Mouse (Mus musculus) CH12.LX (cell line): Measurements from ENCODE around the gene Cep350. TPM values are rescaled to one million over a fixed set of nuclear protein-coding genes. Genes with fewer than 3 reads are reported as not detected.

ENCODE experiments used
- DNase-seq: peaks from one replicate; pipeline ENCODE4 v3.0.0-alpha.2; 2013; ENCODE audit errors: extremely low read depth
- H3K27ac ChIP-seq: 2 replicates; pipeline ENCODE4 v1.5.1; 2012; ENCODE audit warnings: low read depth, mild to moderate bottlenecking, control low read depth, moderate library complexity; ENCODE audit not compliant: insufficient read depth
- H3K27me3 ChIP-seq: replicated peaks from 2 replicates; pipeline ENCODE3; 2012; ENCODE audit warnings: inconsistent platforms
- H3K36me3 ChIP-seq, 2 experiments: replicated peaks in 1 of 2; 2 replicates each; pipeline versions ENCODE3 to v1.6.1; 2012; ENCODE audit warnings: inconsistent platforms in 1 of 2, low read length in 1 of 2, mild to moderate bottlenecking in 1 of 2, mixed read lengths in 1 of 2, moderate library complexity in 1 of 2; ENCODE audit not compliant: control insufficient read depth in 1 of 2, insufficient read depth in 1 of 2
- H3K4me1 ChIP-seq, 2 experiments: 2 replicates each; pipeline ENCODE4 v1.6.1; 2012; ENCODE audit warnings: inconsistent platforms in 1 of 2, moderate library complexity in 1 of 2; ENCODE audit not compliant: insufficient read depth in 2 of 2, control insufficient read depth in 1 of 2
- H3K4me2 ChIP-seq: 2 replicates; pipeline ENCODE4 v1.6.1; 2012; ENCODE audit warnings: low read depth, mild to moderate bottlenecking, control low read depth; ENCODE audit not compliant: poor library complexity, insufficient read depth, severe bottlenecking
- H3K4me3 ChIP-seq, 3 experiments: fragments of 150-350 bp in 1 of 3; sonication (generic) in 1 of 3; replicated peaks in 1 of 3; 2 replicates each; pipeline versions ENCODE3 to v1.5.1; 2011 to 2012; ENCODE audit warnings: low read depth in 2 of 3, low read length in 2 of 3, mild to moderate bottlenecking in 2 of 3, moderate library complexity in 2 of 3, control low read depth in 1 of 3, improper control_type of control experiment in 1 of 3, inconsistent platforms in 1 of 3, mixed read lengths in 1 of 3; ENCODE audit not compliant: poor library complexity in 1 of 3
- H3K79me2 ChIP-seq: replicated peaks from 2 replicates; pipeline ENCODE4 v1.6.1; 2012; ENCODE audit warnings: mild to moderate bottlenecking, moderate library complexity; ENCODE audit not compliant: control insufficient read depth, poor library complexity, insufficient read depth, severe bottlenecking; ENCODE audit errors: extremely low read depth
- H3K9ac ChIP-seq: 2 replicates; pipeline ENCODE4 v1.6.1; 2012; ENCODE audit warnings: low read depth, mild to moderate bottlenecking, control low read depth, moderate library complexity; ENCODE audit not compliant: insufficient read depth
- H3K9me3 ChIP-seq: replicated peaks from 2 replicates; pipeline ENCODE3; 2012; ENCODE audit warnings: low read length, inconsistent platforms, mixed read lengths
- BHLHE40 ChIP-seq: IDR thresholded peaks from 2 replicates; pipeline ENCODE4 v1.6.1; 2011; ENCODE audit warnings: mild to moderate bottlenecking, low read depth, low read length, improper control_type of control experiment
- CHD1 ChIP-seq: IDR thresholded peaks from 2 replicates; pipeline ENCODE4 v1.6.1; 2012; ENCODE audit warnings: low read depth, low read length, improper control_type of control experiment, inconsistent platforms
- CTCF ChIP-seq, 2 experiments: IDR thresholded peaks in 1 of 2; conservative IDR thresholded peaks in 1 of 2; 2 replicates each; pipeline ENCODE4 v1.5.1; 2011 to 2012; ENCODE audit warnings: low read depth in 2 of 2, low read length in 2 of 2, improper control_type of control experiment in 1 of 2, inconsistent platforms in 1 of 2, mild to moderate bottlenecking in 1 of 2, moderate library complexity in 1 of 2
- E2F4 ChIP-seq: IDR thresholded peaks from 2 replicates; pipeline ENCODE4 v1.6.1; 2011; ENCODE audit warnings: low read depth, low read length, improper control_type of control experiment; ENCODE audit not compliant: insufficient replicate concordance
- ELF1 ChIP-seq: IDR thresholded peaks from 2 replicates; pipeline ENCODE4 v1.6.1; 2014; ENCODE audit warnings: low read depth, mild to moderate bottlenecking, inconsistent platforms, low read length, improper control_type of control experiment
- EP300 ChIP-seq: IDR thresholded peaks from 2 replicates; pipeline ENCODE4 v1.6.1; 2011; ENCODE audit warnings: low read length, improper control_type of control experiment
- ETS1 ChIP-seq: conservative IDR thresholded peaks from 2 replicates; pipeline ENCODE4 v1.6.1; 2012; ENCODE audit warnings: low read depth, mild to moderate bottlenecking, inconsistent platforms, low read length, improper control_type of control experiment, moderate library complexity
- GABPA ChIP-seq: IDR thresholded peaks from 2 replicates; pipeline ENCODE4 v1.6.1; 2012; ENCODE audit warnings: low read depth, low read length, improper control_type of control experiment, inconsistent platforms; ENCODE audit not compliant: insufficient replicate concordance
- IRF4 ChIP-seq: IDR thresholded peaks from 2 replicates; pipeline ENCODE4 v1.6.1; 2014; ENCODE audit warnings: low read depth, mild to moderate bottlenecking, inconsistent platforms, low read length, improper control_type of control experiment
- JUND ChIP-seq: conservative IDR thresholded peaks from 2 replicates; pipeline ENCODE4 v1.6.1; 2011; ENCODE audit warnings: low read depth, low read length, improper control_type of control experiment
- MEF2A ChIP-seq: IDR thresholded peaks from 2 replicates; pipeline ENCODE4 v1.6.1; 2014; ENCODE audit warnings: low read depth, mild to moderate bottlenecking, inconsistent platforms, low read length, improper control_type of control experiment, borderline replicate concordance
- MXI1 ChIP-seq: IDR thresholded peaks from 2 replicates; pipeline ENCODE4 v1.6.1; 2011; ENCODE audit warnings: mild to moderate bottlenecking, low read depth, low read length, improper control_type of control experiment
- MYC ChIP-seq: IDR thresholded peaks from 2 replicates; pipeline ENCODE4 v1.6.1; 2011; ENCODE audit warnings: low read depth, mild to moderate bottlenecking, improper control_type of control experiment, low read length
- NELFE ChIP-seq: IDR thresholded peaks from 2 replicates; pipeline ENCODE4 v1.6.1; 2011; ENCODE audit warnings: low read depth, low read length, improper control_type of control experiment
- NRF1 ChIP-seq: IDR thresholded peaks from 2 replicates; pipeline ENCODE4 v1.6.1; 2014; ENCODE audit warnings: low read depth, mild to moderate bottlenecking, inconsistent platforms, low read length, improper control_type of control experiment, moderate library complexity
- PAX5 ChIP-seq: IDR thresholded peaks from 2 replicates; pipeline ENCODE4 v1.6.1; 2012; ENCODE audit warnings: low read length, inconsistent platforms, mixed read lengths
- POLR2AphosphoS2 ChIP-seq: IDR thresholded peaks from 2 replicates; pipeline ENCODE4 v1.6.1; 2011; ENCODE audit warnings: low read depth, low read length, improper control_type of control experiment
- RAD21 ChIP-seq: IDR thresholded peaks from 2 replicates; pipeline ENCODE4 v1.6.1; 2011; ENCODE audit warnings: low read depth, mild to moderate bottlenecking, low read length, improper control_type of control experiment, moderate library complexity
- RCOR1 ChIP-seq: conservative IDR thresholded peaks from 2 replicates; pipeline ENCODE4 v1.6.1; 2012; ENCODE audit warnings: low read depth, mild to moderate bottlenecking, inconsistent platforms, low read length, improper control_type of control experiment
- SIN3A ChIP-seq: IDR thresholded peaks from 2 replicates; pipeline ENCODE4 v1.6.1; 2012; ENCODE audit warnings: low read length, improper control_type of control experiment, inconsistent platforms
- SMC3 ChIP-seq: IDR thresholded peaks from 2 replicates; pipeline ENCODE4 v1.6.1; 2011; ENCODE audit warnings: low read depth, low read length, improper control_type of control experiment
- TBP ChIP-seq: conservative IDR thresholded peaks from 2 replicates; pipeline ENCODE4 v1.6.1; 2011; ENCODE audit warnings: low read depth, low read length, improper control_type of control experiment
- TCF12 ChIP-seq: IDR thresholded peaks from 2 replicates; pipeline ENCODE4 v1.6.1; 2014; ENCODE audit warnings: low read depth, mild to moderate bottlenecking, inconsistent platforms, low read length, improper control_type of control experiment
- UBTF ChIP-seq: IDR thresholded peaks from 2 replicates; pipeline ENCODE4 v1.6.1; 2012; ENCODE audit warnings: low read depth, mild to moderate bottlenecking, inconsistent platforms, low read length, improper control_type of control experiment, moderate library complexity
- USF1 ChIP-seq: IDR thresholded peaks from 2 replicates; pipeline ENCODE4 v1.6.1; 2014; ENCODE audit warnings: low read depth, mild to moderate bottlenecking, inconsistent platforms, low read length, improper control_type of control experiment
- ZC3H11A ChIP-seq: IDR thresholded peaks from 2 replicates; pipeline ENCODE4 v1.6.1; 2012; ENCODE audit warnings: low read depth, mild to moderate bottlenecking, inconsistent platforms, low read length, improper control_type of control experiment
- ZMIZ1 ChIP-seq: IDR thresholded peaks from 2 replicates; pipeline ENCODE4 v1.6.1; 2012; ENCODE audit warnings: low read depth, mild to moderate bottlenecking, inconsistent platforms, low read length, improper control_type of control experiment
- ZNF384 ChIP-seq: IDR thresholded peaks from 2 replicates; pipeline ENCODE4 v1.6.1; 2012; ENCODE audit warnings: low read depth, low read length, improper control_type of control experiment, inconsistent platforms
- dilution Hi-C: fragments of 300-500 bp; cut with MboI; formaldehyde crosslinking; loops from 2 replicates; pipeline ENCODE4 v1.14.3; 2020; ENCODE audit warnings: low sequenced_read_pairs; ENCODE audit not compliant: extremely low pct_unique_long_range_greater_than_20kb, extremely low pct_ligation_motif_present
- in situ Hi-C: fragments of 300-500 bp; cut with MboI; formaldehyde crosslinking; loops from 3 replicates; pipeline ENCODE4 v1.14.3; 2019; ENCODE audit warnings: low sequenced_read_pairs, low pct_ligation_motif_present, low pct_unique_long_range_greater_than_20kb, mixed read lengths
- polyA plus RNA-seq: library from polyadenylated mRNA; unstranded; fragments of >175 nt; gene quantifications from 2 replicates; pipeline ENCODE4 v1.2.1, GENCODE M21; 2012; ENCODE audit warnings: low read depth; ENCODE audit not compliant: insufficient read length
- total RNA-seq, 2 experiments: library from RNA; depleted of rRNA; stranded (reverse); fragments of 300-350 nt in 1 of 2; fragments of >200 nt in 1 of 2; gene quantifications; 2 replicates each; pipeline ENCODE4 v1.2.3; 2012 to 2014

Cep350 gene
- total and polyA plus RNA-seq, 3 experiments = 3.5 to 8.3 (median 6.8) TPM

DNA sequence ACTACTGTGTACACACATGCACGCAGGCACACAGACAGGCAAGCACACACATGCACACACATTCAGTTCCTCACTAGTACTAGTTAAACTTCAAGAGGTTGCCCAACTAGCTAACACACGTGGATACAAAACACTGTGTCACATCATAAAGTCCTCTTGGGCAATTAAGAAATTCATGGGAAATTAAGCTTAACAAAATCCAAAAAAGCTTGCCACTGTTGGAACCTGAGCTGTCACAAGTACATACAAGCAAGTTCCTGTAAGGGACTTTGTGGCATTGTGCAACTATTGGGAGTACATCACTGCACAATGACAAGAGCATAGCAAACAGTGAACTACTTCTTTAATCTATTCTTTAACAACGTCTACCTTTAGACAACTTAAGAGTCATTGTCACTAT lies 93.5 kb downstream of the Cep350 start:
- dilution Hi-C loops (no loop called here), in situ Hi-C loops (no loop called here)
- Histone ChIP-seq H3K4me3 (no peak overlapping the region), H3K4me2 (no peak overlapping the region), H3K36me3 (peaks cover 15 to 53% of the 10 kb centered on the region in 2 experiments), H3K4me1 (peaks cover 0 to 7% of the 10 kb centered on the region in 2 experiments; a peak in 1 of 4 replicates), H3K9ac (no peak overlapping the region), H3K27me3 (no peaks in the 10 kb centered on the region), H3K27ac (no peak overlapping the region), H3K79me2 (no peaks in the 10 kb centered on the region), H3K9me3 (no peaks in the 10 kb centered on the region)
- no peak for DNase-seq
- no peak for TF ChIP-seq PAX5
- no peak for TF ChIP-seq ZMIZ1
- TF ChIP-seq JUND = no peak
- no peak for TF ChIP-seq BHLHE40

DNA sequence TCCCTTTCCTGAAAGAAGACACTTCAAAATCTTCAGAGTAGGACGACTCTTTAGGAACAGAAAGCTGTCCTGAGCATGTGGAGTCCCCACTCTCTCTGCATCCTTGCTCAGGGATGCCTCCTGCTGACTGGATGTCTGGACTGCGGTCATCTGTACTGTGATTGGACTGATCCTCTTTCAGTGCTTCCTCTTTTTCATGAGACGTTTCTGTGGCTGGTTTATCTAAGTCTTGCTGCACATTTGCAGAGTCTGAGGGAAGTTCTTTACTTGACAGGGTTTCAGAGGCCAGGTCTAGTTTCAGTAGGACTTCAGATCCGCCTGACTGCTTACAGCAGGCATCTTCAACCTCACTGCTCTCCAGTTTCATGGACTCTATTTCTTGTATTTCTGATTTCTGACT lies 110.1 kb downstream of the Cep350 start:
- in situ Hi-C loops (loop anchor here (5.0 kb wide), 1 partner anchor 36 kb away; no protein-coding TSS in a partner anchor), dilution Hi-C loops (no loop called here)
- H3K9me3 ChIP-seq = no peaks in the 10 kb centered on the region
- no peak for TF ChIP-seq TBP
- peak; percentile 52 for TF ChIP-seq BHLHE40
- TF ChIP-seq NELFE = no peak
- TF ChIP-seq MXI1 = 0 out of 2 replicates have a peak, but pooled peaks have one; percentile 20
- no peak for TF ChIP-seq GABPA
- peak; percentile 57; the same call in 1 of the 2 replicates for TF ChIP-seq SIN3A
- peak; percentile 77 for TF ChIP-seq MYC
- peak; percentile 70 for TF ChIP-seq SMC3
- TF ChIP-seq EP300 = peak; percentile 29; the same call in 1 of the 2 replicates
- peak; percentile 67 for TF ChIP-seq RAD21
- no peak for TF ChIP-seq ZNF384
- no peak for TF ChIP-seq ZMIZ1
- no peak for TF ChIP-seq RCOR1
- no peak for TF ChIP-seq ZC3H11A
- no peak for TF ChIP-seq NRF1
- no peak for TF ChIP-seq E2F4
- no peak; the same call in 1 of the 2 replicates for TF ChIP-seq ETS1
- TF ChIP-seq POLR2AphosphoS2 = no peak
- 0 out of 2 replicates have a peak, but pooled peaks have one; percentile 8 for TF ChIP-seq TCF12
- TF ChIP-seq USF1 = no peak
- no peak for TF ChIP-seq MEF2A
- 0 out of 2 replicates have a peak, but pooled peaks have one; percentile 13 for TF ChIP-seq IRF4
- TF ChIP-seq JUND = peak; percentile 8; the same call in 1 of the 2 replicates
- peak in 1 of 2 experiments; percentile 70; a peak in 2 of 4 replicates for TF ChIP-seq CTCF (conservative IDR thresholded peaks at IDR 0.05 in 1 of 2, IDR thresholded peaks at IDR 0.05 in 1 of 2; ENCODE audit: low read depth in 2 of 2, low read length in 2 of 2)
- TF ChIP-seq ELF1 = no peak
- no peak for TF ChIP-seq CHD1
- TF ChIP-seq UBTF = no peak
- no peak for TF ChIP-seq PAX5
- no peak overlapping the region for H3K4me3 ChIP-seq
- peak; percentile 86 for DNase-seq
- peak overlapping the region; percentile 78 for H3K4me2 ChIP-seq
- H3K27ac ChIP-seq = no peak overlapping the region
- H3K36me3 ChIP-seq = peaks cover 35 to 65% of the 10 kb centered on the region in 2 experiments
- peaks cover 0 to 20% of the 10 kb centered on the region in 2 experiments; a peak in 2 of 4 replicates for H3K4me1 ChIP-seq
- H3K79me2 ChIP-seq = no peaks in the 10 kb centered on the region
- H3K9ac ChIP-seq = no peak overlapping the region
- H3K27me3 ChIP-seq = no peaks in the 10 kb centered on the region
